Mouse (Mus musculus) kidney, adult 2 months (tissue): ENCODE measurements at regions not wholly inside any gene's neighbourhood (a gene's known extent, or its start where the extent isn't known, plus 50 kb on each side); places are given as distances from the start of the nearest gene placed in this dataset.
A peak's percentile ranks its signal among the peaks of the same experiment; 100 is the strongest.

Experiments used
- DNase-seq: peaks from one replicate; pipeline ENCODE4 v3.0.0; 2021
- H3K27ac ChIP-seq: fragments of 200-500 bp; 2 replicates; pipeline ENCODE4 v1.5.1; 2012; ENCODE audit warnings: low read depth, low read length, control low read depth, inconsistent platforms; ENCODE audit not compliant: insufficient read depth
- H3K27me3 ChIP-seq: fragments of 200-500 bp; replicated peaks from 2 replicates; pipeline ENCODE4 v1.6.1; 2012; ENCODE audit warnings: mild to moderate bottlenecking, moderate library complexity, low read length, inconsistent platforms; ENCODE audit not compliant: control insufficient read depth, insufficient read depth
- H3K36me3 ChIP-seq: fragments of 200-500 bp; 2 replicates; pipeline ENCODE4 v1.6.1; 2012; ENCODE audit warnings: mild to moderate bottlenecking, moderate library complexity, low read length, inconsistent platforms; ENCODE audit not compliant: control insufficient read depth, insufficient read depth
- H3K4me1 ChIP-seq: fragments of 200-500 bp; 2 replicates; pipeline ENCODE4 v1.6.1; 2011; ENCODE audit warnings: low read length; ENCODE audit not compliant: control insufficient read depth, insufficient read depth
- H3K4me3 ChIP-seq: fragments of 200-500 bp; 2 replicates; pipeline ENCODE4 v1.5.1; 2011; ENCODE audit warnings: mild to moderate bottlenecking, low read depth, low read length, control low read depth; ENCODE audit not compliant: insufficient read depth
- CTCF ChIP-seq: fragments of 200-500 bp; conservative IDR thresholded peaks from 2 replicates; pipeline ENCODE4 v1.5.1; 2011; ENCODE audit warnings: low read depth, mild to moderate bottlenecking, control low read depth, low read length, moderate library complexity, mixed read lengths; ENCODE audit not compliant: insufficient read depth, insufficient read length
- POLR2A ChIP-seq: fragments of 200-500 bp; IDR thresholded peaks from one replicate; pipeline ENCODE4 v1.6.1; 2011; ENCODE audit warnings: low read depth, low read length, control low read depth
- WGBS: fragments of 180-500 bp; shearing (Covaris S2); methylation state at CpG from one replicate; pipeline ENCODE4 v1.1.7; 2018; 5-methylcytosine and 5-hydroxymethylcytosine counted together

DNA sequence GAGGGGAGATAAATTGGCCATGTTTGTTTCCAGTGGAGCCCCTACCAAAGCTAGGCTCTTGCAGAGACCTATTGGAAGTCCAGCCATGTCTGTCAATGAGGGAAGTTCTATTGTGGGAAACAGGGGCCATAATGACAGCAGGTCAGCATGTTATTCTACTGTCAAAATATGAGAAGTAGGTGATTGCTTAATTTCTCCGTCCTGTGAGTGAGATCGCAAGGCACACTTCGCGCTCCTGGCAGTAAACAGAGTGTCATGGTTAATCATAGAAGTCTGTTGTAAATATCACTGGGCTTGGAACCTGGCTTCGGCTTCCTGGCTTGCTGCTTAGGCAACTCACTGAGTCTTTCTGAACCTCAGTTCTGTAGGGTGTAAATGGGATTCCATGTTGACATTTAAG lies 72.5 kb upstream of the Ccdc122 start:
- H3K4me3 ChIP-seq: no peak overlapping the region
- DNase-seq: peak; percentile 16
- no peaks in the 10 kb centered on the region for H3K27me3 ChIP-seq
- no peak overlapping the region for H3K27ac ChIP-seq
- TF ChIP-seq CTCF (no peak), POLR2A (no peak)
- no peaks in the 10 kb centered on the region for H3K4me1 ChIP-seq
- no peaks in the 10 kb centered on the region for H3K36me3 ChIP-seq
- 86% methylated on average over 5 of the region's 5 CpGs for WGBS

DNA sequence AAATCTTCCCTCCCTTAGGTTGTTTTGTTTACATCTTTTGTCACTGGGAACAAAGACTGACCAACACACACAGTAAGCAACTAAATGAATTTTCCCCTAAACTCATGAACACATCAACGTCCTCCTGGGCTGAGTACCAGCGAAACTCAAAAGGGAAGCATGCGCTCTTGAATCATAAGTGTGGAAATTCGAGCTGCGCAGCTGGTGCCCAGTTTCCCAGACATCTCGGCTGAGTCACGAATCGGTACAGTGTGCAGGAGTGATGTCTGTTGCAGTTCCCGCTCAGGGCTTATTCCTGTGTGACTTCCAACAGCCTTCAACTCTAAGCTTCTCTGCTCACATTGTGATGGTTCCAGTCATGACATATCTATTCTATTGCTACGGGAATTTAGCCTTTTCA lies 77.7 kb upstream of the Ccdc122 start:
- 68% methylated on average over 10 of the region's 10 CpGs for WGBS
- no peak for TF ChIP-seq POLR2A
- no peaks in the 10 kb centered on the region for H3K27me3 ChIP-seq
- DNase-seq: no peak
- H3K4me3 ChIP-seq: no peak overlapping the region
- H3K36me3 ChIP-seq: no peaks in the 10 kb centered on the region
- H3K27ac ChIP-seq: no peak overlapping the region
- H3K4me1 ChIP-seq: no peaks in the 10 kb centered on the region

DNA sequence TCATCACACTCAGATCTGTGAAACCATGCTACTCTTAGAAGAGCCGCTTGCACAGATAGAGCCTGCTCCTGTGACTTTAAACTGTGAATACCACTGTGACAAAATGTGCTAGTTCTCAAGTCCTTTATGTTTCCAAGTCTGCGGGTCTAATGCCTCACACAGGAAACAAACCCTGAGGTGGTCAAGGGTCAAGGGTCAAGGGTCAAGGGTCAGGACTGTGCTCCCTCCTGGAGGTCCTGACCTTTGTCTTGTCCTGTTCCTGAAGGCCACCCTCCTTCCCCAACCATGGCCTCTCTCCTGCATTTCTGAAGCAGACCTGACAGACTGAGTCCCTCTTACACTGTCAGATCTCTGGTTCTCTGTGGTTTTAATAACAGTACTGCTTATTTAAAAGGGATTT lies 79.4 kb upstream of the Ccdc122 start:
- H3K27ac ChIP-seq: no peak overlapping the region
- no peaks in the 10 kb centered on the region for H3K27me3 ChIP-seq
- 70% methylated on average over 2 of the region's 2 CpGs for WGBS
- H3K4me3 ChIP-seq: no peak overlapping the region
- no peak for DNase-seq
- TF ChIP-seq CTCF: no peak
- TF ChIP-seq POLR2A: no peak
- H3K4me1 ChIP-seq: no peaks in the 10 kb centered on the region
- H3K36me3 ChIP-seq: no peaks in the 10 kb centered on the region

DNA sequence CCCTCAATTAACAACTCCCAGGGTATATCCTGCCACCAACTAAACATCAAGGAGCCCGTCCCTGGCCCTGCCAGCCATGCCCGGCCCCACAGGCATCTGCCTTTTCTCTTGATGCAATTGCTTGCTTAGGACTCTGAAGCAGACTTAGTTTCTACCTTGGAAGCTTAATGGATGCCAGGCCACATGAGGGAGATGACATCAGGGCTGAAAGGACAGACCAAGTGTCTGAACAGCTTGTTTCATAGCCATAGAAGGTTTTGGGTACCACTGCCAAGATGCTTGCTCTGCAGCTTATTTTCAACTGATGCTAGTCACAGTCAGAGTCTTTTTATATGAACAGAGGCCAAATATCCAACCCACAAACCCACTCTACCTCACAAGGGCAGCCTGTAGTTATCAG lies 83.4 kb upstream of the Ccdc122 start:
- no peak for TF ChIP-seq CTCF
- no peak for TF ChIP-seq POLR2A
- Histone ChIP-seq H3K4me3 (no peak overlapping the region), H3K4me1 (peaks cover 7% of the 10 kb centered on the region), H3K27me3 (no peaks in the 10 kb centered on the region), H3K36me3 (no peaks in the 10 kb centered on the region), H3K27ac (no peak overlapping the region)
- 98% methylated on average over 2 of the region's 2 CpGs for WGBS
- no peak for DNase-seq

DNA sequence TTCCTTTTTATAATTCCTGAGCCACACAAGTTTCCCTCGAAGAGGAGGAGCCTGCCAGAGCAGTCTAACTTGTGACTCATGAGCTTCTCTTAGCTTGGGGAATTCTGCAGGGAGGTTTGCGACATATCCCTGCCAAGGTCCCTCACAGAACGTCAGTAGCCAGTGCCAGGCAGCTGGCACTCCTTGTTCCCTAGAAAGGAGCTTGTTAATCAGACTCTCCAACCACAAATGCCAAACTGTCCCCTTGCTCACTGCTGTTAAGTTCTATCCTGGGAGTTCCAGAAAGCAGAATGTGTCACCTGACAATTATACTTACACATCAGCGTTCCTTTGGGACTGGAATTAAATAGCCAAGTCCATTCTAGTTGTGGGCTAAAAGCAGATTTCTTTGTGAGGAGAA lies 85.1 kb upstream of the Ccdc122 start:
- DNase-seq: peak; percentile 40
- H3K27me3 ChIP-seq: no peaks in the 10 kb centered on the region
- TF ChIP-seq POLR2A: no peak
- no peak for TF ChIP-seq CTCF
- peaks cover 7% of the 10 kb centered on the region for H3K4me1 ChIP-seq
- H3K27ac ChIP-seq: peak overlapping the region; percentile 25
- WGBS: 30% methylated on average over 4 of the region's 4 CpGs
- no peak overlapping the region for H3K4me3 ChIP-seq
- H3K36me3 ChIP-seq: no peaks in the 10 kb centered on the region

DNA sequence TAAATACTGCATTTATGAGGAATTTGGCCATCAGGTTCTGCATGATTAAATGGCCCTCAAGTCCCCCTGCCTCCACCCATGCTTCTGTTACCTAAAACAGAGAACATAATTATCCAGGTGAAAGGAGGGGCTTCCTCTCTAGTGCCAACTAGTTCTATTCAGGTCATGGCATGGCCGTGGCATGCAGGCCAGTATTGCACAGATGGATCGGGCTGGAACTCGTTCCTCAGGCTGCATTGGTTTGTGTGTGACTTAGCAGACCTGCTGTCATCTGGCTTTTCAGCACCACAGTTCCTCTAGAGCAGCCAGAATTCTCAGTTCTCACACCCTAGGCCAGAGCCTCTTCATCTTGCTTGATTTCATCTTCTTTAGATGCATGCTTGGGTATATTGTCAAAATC lies 87.2 kb upstream of the Ccdc122 start:
- 55% methylated on average over 3 of the region's 3 CpGs for WGBS
- Histone ChIP-seq H3K36me3 (no peaks in the 10 kb centered on the region), H3K4me1 (peaks cover 10% of the 10 kb centered on the region), H3K27me3 (no peaks in the 10 kb centered on the region), H3K4me3 (no peak overlapping the region), H3K27ac (peak overlapping the region; percentile 56; the same call in 1 of the 2 replicates)
- DNase-seq: peak; percentile 28
- TF ChIP-seq POLR2A (no peak), CTCF (no peak)

DNA sequence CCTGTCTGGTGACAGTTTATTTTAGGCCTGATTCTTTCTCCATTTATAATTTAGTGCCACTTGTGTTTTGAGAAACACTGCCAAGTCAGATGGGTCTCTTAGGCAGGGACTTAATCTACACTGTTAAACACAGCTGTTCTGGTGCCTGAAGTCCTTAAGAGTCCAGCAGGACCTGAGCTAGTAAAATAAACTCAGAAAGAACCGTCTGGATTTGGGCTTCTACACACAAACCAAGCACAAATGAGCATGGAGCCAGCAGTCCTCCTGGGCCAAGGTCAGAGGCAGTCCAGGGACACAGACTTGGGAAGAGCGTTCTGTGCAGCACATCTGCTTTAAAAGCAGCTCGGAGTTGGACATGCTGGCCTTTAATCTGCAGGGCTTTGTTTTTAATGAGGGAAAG lies 87.6 kb upstream of the Ccdc122 start:
- 36% methylated on average over 3 of the region's 3 CpGs for WGBS
- no peak for TF ChIP-seq CTCF
- no peak for TF ChIP-seq POLR2A
- Histone ChIP-seq H3K36me3 (no peaks in the 10 kb centered on the region), H3K4me1 (peaks cover 10% of the 10 kb centered on the region), H3K4me3 (no peak overlapping the region), H3K27ac (peak overlapping the region; percentile 56; the same call in 1 of the 2 replicates), H3K27me3 (no peaks in the 10 kb centered on the region)
- DNase-seq: peak; percentile 52

DNA sequence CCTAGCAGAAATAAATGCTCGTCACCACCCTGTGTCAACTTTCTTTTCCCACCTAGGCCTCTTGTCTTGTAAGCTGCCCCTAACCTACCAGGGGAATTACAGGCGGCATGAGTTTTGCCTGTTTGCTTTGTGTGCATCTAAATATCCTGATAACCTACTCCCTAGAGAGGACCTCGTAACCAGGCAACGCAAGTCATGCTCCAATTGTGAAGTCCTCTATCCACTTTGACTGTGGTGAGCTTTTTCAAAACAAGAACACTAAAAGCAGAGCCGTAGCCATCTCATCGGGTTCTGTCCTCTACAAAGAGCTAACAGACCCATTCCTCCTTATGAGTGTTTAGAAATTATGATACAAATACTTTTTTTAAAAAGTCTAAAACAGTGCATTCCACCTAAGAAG lies 88.1 kb upstream of the Ccdc122 start:
- DNase-seq: no peak
- H3K4me3 ChIP-seq: no peak overlapping the region
- H3K27me3 ChIP-seq: no peaks in the 10 kb centered on the region
- peaks cover 10% of the 10 kb centered on the region for H3K4me1 ChIP-seq
- TF ChIP-seq CTCF (no peak), POLR2A (no peak)
- no peak overlapping the region for H3K27ac ChIP-seq
- WGBS: 71% methylated on average over 6 of the region's 6 CpGs
- H3K36me3 ChIP-seq: no peaks in the 10 kb centered on the region
